Mouse (Mus musculus) liver, embryonic 16.5 days (tissue): ENCODE measurements around the gene Prkab2. TPM values are rescaled to one million over a fixed set of nuclear protein-coding genes. Genes with fewer than 3 reads are reported as not detected.

Experiments used
- ATAC-seq: fragments of 200-750 bp; cut with Nextera tagmentation; 2 replicates; pipeline ENCODE4 v1.8.0; 2017; ENCODE audit warnings: low read depth, mild to moderate bottlenecking, moderate number of reproducible peaks, moderate library complexity
- H3K27ac ChIP-seq: fragments of 300-500 bp; sonication (generic); 2 replicates; pipeline ENCODE4 v1.5.1; 2014; ENCODE audit warnings: mild to moderate bottlenecking, low read length
- H3K27me3 ChIP-seq: fragments of 300-500 bp; sonication (generic); 2 replicates; pipeline ENCODE4 v1.6.1; 2014; ENCODE audit warnings: low read depth, low read length, mixed read lengths; ENCODE audit not compliant: control insufficient read depth, insufficient read depth
- H3K36me3 ChIP-seq: fragments of 300-500 bp; sonication (generic); 2 replicates; pipeline ENCODE4 v1.6.1; 2014; ENCODE audit warnings: mild to moderate bottlenecking; ENCODE audit not compliant: control insufficient read depth, insufficient read depth
- H3K4me1 ChIP-seq: fragments of 300-500 bp; sonication (generic); 2 replicates; pipeline ENCODE4 v1.6.1; 2014; ENCODE audit warnings: low read depth, low read length, mixed read lengths; ENCODE audit not compliant: control insufficient read depth
- H3K4me2 ChIP-seq: fragments of 300-500 bp; sonication (generic); 2 replicates; pipeline ENCODE4 v1.6.1; 2014; ENCODE audit warnings: low read depth, low read length, mixed read lengths
- H3K4me3 ChIP-seq: fragments of 300-500 bp; sonication (generic); 2 replicates; pipeline ENCODE4 v1.5.1; 2014; ENCODE audit warnings: low read depth, mild to moderate bottlenecking, low read length
- H3K9ac ChIP-seq: fragments of 300-500 bp; sonication (generic); 2 replicates; pipeline ENCODE4 v1.6.1; 2014; ENCODE audit warnings: low read depth, low read length
- H3K9me3 ChIP-seq: fragments of 300-500 bp; sonication (generic); replicated peaks from 2 replicates; pipeline ENCODE4 v1.6.1; 2016; ENCODE audit warnings: low read length; ENCODE audit not compliant: control insufficient read depth
- WGBS: fragments of 180-500 bp; shearing (Covaris S2); extraction: QIAGEN DNeasy Blood & Tissue Kit; methylation state at CpG from one replicate; pipeline ENCODE4 v1.1.7; 2014; ENCODE audit not compliant: insufficient replicate concordance; 5-methylcytosine and 5-hydroxymethylcytosine counted together
- microRNA-seq: library from miRNA; unstranded; fragments of <30 nt; microRNA quantifications from one replicate; pipeline ENCODE4, GENCODE M21; 2016
- polyA plus RNA-seq: library from polyadenylated mRNA; unstranded; fragments of >200 nt; fragmentation: Nextera tagmentation; extraction: Ambion mirVana; gene quantifications from 2 replicates; pipeline ENCODE4 v1.2.1, GENCODE M21; 2015

Prkab2 gene
- polyA plus RNA-seq, 1 experiment from 2014 or later = 1.5 TPM

DNA sequence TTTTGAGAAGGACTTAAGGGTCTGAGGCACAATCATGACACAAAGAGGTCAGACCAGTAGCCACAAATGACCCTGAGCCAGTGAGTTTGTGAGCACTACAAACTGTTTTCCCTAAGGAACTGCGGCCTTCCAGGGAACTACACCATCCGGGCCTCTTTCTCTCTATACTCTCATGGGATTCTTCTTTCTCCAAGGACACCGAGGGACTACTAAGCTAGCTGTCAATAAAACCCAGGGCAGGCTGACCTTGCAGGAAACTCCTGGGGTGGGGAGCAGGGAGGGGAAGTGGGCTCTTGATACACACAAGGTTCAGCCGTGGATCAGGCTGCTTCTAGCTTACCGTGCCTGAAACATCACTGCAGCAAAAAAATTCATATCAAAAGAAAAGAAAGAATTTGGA is 52.9 kb downstream of the Prkab2 start:
- Histone ChIP-seq H3K4me1 (no peaks in the 10 kb centered on the region), H3K9ac (no peak overlapping the region), H3K4me3 (no peak overlapping the region), H3K27me3 (no peaks in the 10 kb centered on the region), H3K9me3 (no peaks in the 10 kb centered on the region), H3K27ac (no peak overlapping the region), H3K4me2 (no peak overlapping the region), H3K36me3 (no peaks in the 10 kb centered on the region)
- no peak for ATAC-seq
- WGBS = 38% methylated on average over 5 of the region's 5 CpGs

- Histone ChIP-seq H3K27ac (no peak overlapping the region), H3K4me3 (no peak overlapping the region), H3K36me3 (no peaks in the 10 kb centered on the region), H3K9ac (no peak overlapping the region), H3K9me3 (no peaks in the 10 kb centered on the region), H3K4me2 (no peak overlapping the region), H3K27me3 (no peaks in the 10 kb centered on the region), H3K4me1 (no peaks in the 10 kb centered on the region)
- WGBS = 68% methylated on average over 1 of the region's 1 CpGs
- ATAC-seq = no peak
Measured at GRCm38 (mm10) chr3:97715922-97716321, 57.9 kb downstream of the Prkab2 start.

GRCm38 (mm10) chr3:97719116-97719515 is 61.1 kb downstream of the Prkab2 start:
- Histone ChIP-seq H3K9me3 (peaks cover 3% of the 10 kb centered on the region; the same call in 1 of the 2 replicates), H3K4me2 (no peak overlapping the region), H3K27me3 (no peaks in the 10 kb centered on the region), H3K4me3 (no peak overlapping the region), H3K4me1 (no peaks in the 10 kb centered on the region), H3K9ac (no peak overlapping the region), H3K27ac (no peak overlapping the region), H3K36me3 (no peaks in the 10 kb centered on the region)
- 67% methylated on average over 9 of the region's 9 CpGs for WGBS
- no peak for ATAC-seq

Small RNAs within 50 kb of the gene (microRNA-seq; reads per million reads assigned to microRNA genes)
- not detected for gene Mir7225

Other genes with a start within 250 kb of the Prkab2 start
- not detected in 2 replicates for gene Olfr1402, start 236.2 kb upstream of the Prkab2 start, polyA plus RNA-seq
- gene Chd1l, start 48.0 kb upstream of the Prkab2 start, polyA plus RNA-seq = 7.8 and 8.4 TPM in 2 replicates
- 22.2 and 24.9 TPM in 2 replicates for gene Fmo5, start 29.4 kb upstream of the Prkab2 start, polyA plus RNA-seq
- gene Gm17651, start 16.5 kb downstream of the Prkab2 start, polyA plus RNA-seq = not detected in 2 replicates
- gene Pde4dip, start 230.5 kb downstream of the Prkab2 start, polyA plus RNA-seq = 10.4 and 14.2 TPM in 2 replicates
- gene Sec22b, start 243.0 kb downstream of the Prkab2 start, polyA plus RNA-seq = 54.8 and 56.0 TPM in 2 replicates